ENCODE assay signal across 8 mouse cellular contexts in the genomic region with DNA sequence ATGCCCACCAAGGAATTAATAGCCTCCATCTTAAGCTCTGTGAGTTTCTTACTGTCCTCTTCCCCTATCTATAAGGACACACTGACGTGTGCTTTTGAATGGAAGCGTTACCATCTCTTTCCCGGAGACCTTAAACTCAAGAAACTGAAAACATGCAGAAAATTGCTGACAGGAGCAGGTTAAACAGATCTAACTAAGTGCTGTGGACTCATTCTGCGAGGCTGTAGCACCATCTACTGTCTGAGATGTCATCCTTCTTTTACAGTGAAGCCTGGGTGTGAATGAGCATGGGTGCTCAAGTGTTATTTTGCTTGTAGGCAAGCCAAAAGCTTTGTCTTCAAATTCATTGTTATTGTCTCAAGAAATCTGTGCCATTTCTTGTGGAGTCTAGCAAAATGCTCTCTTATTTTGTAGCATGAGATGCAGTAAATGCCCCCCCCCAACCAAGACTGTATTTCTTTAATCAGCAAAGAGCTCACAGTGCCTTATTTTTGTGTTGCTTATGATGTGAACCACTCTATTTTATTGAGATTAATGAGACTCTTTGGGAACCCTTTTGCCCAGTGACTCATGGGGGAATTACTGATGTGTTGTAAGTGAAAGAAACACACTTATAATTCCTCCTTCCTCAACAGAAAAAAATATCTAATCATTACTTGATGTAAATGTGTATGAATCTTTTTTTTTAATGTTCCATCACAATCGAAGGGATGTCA.
DNase-seq lines count a peak whose midpoint lies in the region; ATAC-seq lines count a peak whose summit lies in the region.

No protein-coding gene starts in this region.

- no peaks in the 10 kb centered on the region for H3K9me3 ChIP-seq in embryonic facial prominence, embryonic 10.5 days
- H3K9me3 ChIP-seq in hindbrain, embryonic 14.5 days (ENCODE audit: control insufficient read depth, low read length): no peaks in the 10 kb centered on the region
- H3K9me3 ChIP-seq in midbrain, embryonic 16.5 days (replicated peaks; ENCODE audit: control insufficient read depth, low read length, poor library complexity, severe bottlenecking): no peaks in the 10 kb centered on the region

- peak; percentile 86; the same call in 1 of the 2 replicates for ATAC-seq in hindbrain, embryonic 14.5 days (ENCODE audit: low FRiP score)
- peak; percentile 97 for ATAC-seq in midbrain, embryonic 16.5 days
- ATAC-seq in monocyte, adult 5-6 weeks (replicated peaks; ENCODE audit: insufficient number of reproducible peaks, low FRiP score, low TSS enrichment, poor library complexity, severe bottlenecking): no peak

- no peaks in the 10 kb centered on the region for H3K27me3 ChIP-seq in embryonic facial prominence, embryonic 10.5 days (replicated peaks; ENCODE audit: low read depth, poor library complexity, severe bottlenecking)
- H3K27me3 ChIP-seq in hindbrain, embryonic 14.5 days (ENCODE audit: control insufficient read depth, insufficient read depth, low read length): no peaks in the 10 kb centered on the region
- H3K27me3 ChIP-seq in midbrain, embryonic 16.5 days (ENCODE audit: control insufficient read depth, insufficient read depth, low read depth, low read length): no peaks in the 10 kb centered on the region

- H3K36me3 ChIP-seq in embryonic facial prominence, embryonic 10.5 days (replicated peaks): no peaks in the 10 kb centered on the region
- no peaks in the 10 kb centered on the region for H3K36me3 ChIP-seq in hindbrain, embryonic 14.5 days (replicated peaks; ENCODE audit: control insufficient read depth, insufficient read depth)
- H3K36me3 ChIP-seq in midbrain, embryonic 16.5 days (ENCODE audit: control insufficient read depth, insufficient read depth, low read length): no peaks in the 10 kb centered on the region

- no peaks in the 10 kb centered on the region for H3K4me1 ChIP-seq in embryonic facial prominence, embryonic 10.5 days
- no peaks in the 10 kb centered on the region for H3K4me1 ChIP-seq in hindbrain, embryonic 14.5 days (replicated peaks; ENCODE audit: control insufficient read depth, insufficient read depth, low read length)
- 0 out of 2 replicates have a peak, but pooled peaks cover 2% of the 10 kb centered on the region for H3K4me1 ChIP-seq in midbrain, embryonic 16.5 days (ENCODE audit: control insufficient read depth, insufficient read depth, low read length)

- no peak overlapping the region for H3K4me3 ChIP-seq in embryonic facial prominence, embryonic 10.5 days
- H3K4me3 ChIP-seq in hindbrain, embryonic 14.5 days (replicated peaks; ENCODE audit: low read length): no peak overlapping the region
- H3K4me3 ChIP-seq in midbrain, embryonic 16.5 days (ENCODE audit: low read depth, low read length): no peak overlapping the region

- no peak overlapping the region for H3K27ac ChIP-seq in embryonic facial prominence, embryonic 10.5 days (replicated peaks)
- H3K27ac ChIP-seq in hindbrain, embryonic 14.5 days: no peak overlapping the region
- H3K27ac ChIP-seq in midbrain, embryonic 16.5 days (ENCODE audit: low read length): no peak overlapping the region

- DNase-seq in A20 (ENCODE audit: low read depth, low spot score) (peak; percentile 64), WW6 (ENCODE audit: low read depth, low spot score) (peak; percentile 24)
- peak; percentile 44 for DNase-seq in embryonic facial prominence, embryonic 10.5 days (ENCODE audit: low spot score)
- DNase-seq in hindbrain, embryonic 14.5 days (ENCODE audit: low spot score): peak; percentile 83
- DNase-seq in layer of hippocampus, postnatal 36 days: peak; percentile 22 to 50
- DNase-seq in c-Kit-positive CD71-positive TER-119-positive erythroid progenitor cells, embryonic 14.5 days (ENCODE audit: low spot score): no peak

- no peak overlapping the region for H3K4me2 ChIP-seq in hindbrain, embryonic 14.5 days (replicated peaks)
- H3K4me2 ChIP-seq in midbrain, embryonic 16.5 days (ENCODE audit: low read length): no peak overlapping the region

- WGBS in embryonic facial prominence, embryonic 10.5 days: 49% methylated on average over 5 of the region's 5 CpGs
- 32% methylated on average over 5 of the region's 5 CpGs for WGBS in hindbrain, embryonic 14.5 days
- WGBS in midbrain, embryonic 16.5 days: 35% methylated on average over 5 of the region's 5 CpGs

- no peak overlapping the region for H3K9ac ChIP-seq in hindbrain, embryonic 14.5 days
- H3K9ac ChIP-seq in midbrain, embryonic 16.5 days (ENCODE audit: low read depth, low read length): no peak overlapping the region
